Mouse (Mus musculus): Measurements from ENCODE around the gene Rph3al. TPM values are rescaled to one million over a fixed set of nuclear protein-coding genes. Genes with fewer than 3 reads are reported as not detected.

Gene Rph3al
- polyA plus RNA-seq (2017; shearing (Covaris generic)), result 10.2 TPM

GRCm38 (mm10) chr11:75938379-75938906, at the start of gene Rph3al:
TSS of gene Rph3al (minus strand) at chr11:75938429.

GRCm38 (mm10) chr11:75796029-75796445, 142.2 kb downstream of the Rph3al start, which contains the start of gene Doc2b:
TSS of gene Doc2b (minus strand) at chr11:75796049.

Other genes starting within 250 kb of the Rph3al start
- gene Ywhae, start 205.6 kb downstream of the Rph3al start, polyA plus RNA-seq (2017; shearing (Covaris generic)), result 230 TPM
- not detected for gene Doc2b, start 142.4 kb downstream of the Rph3al start, polyA plus RNA-seq (2017; shearing (Covaris generic))
- gene 1700016K19Rik, start 61.5 kb upstream of the Rph3al start, polyA plus RNA-seq (2017; shearing (Covaris generic)), result not detected
- gene Rflnb, start 89.4 kb upstream of the Rph3al start, polyA plus RNA-seq (2017; shearing (Covaris generic)), result 26.6 TPM
- 70.0 TPM for gene Vps53, start 241.2 kb upstream of the Rph3al start, polyA plus RNA-seq (2017; shearing (Covaris generic))
- 5.6 TPM for gene Fam57a, start 241.2 kb upstream of the Rph3al start, polyA plus RNA-seq (2017; shearing (Covaris generic))